8 mouse cellular contexts compared by ENCODE assay signal in the genomic region with DNA sequence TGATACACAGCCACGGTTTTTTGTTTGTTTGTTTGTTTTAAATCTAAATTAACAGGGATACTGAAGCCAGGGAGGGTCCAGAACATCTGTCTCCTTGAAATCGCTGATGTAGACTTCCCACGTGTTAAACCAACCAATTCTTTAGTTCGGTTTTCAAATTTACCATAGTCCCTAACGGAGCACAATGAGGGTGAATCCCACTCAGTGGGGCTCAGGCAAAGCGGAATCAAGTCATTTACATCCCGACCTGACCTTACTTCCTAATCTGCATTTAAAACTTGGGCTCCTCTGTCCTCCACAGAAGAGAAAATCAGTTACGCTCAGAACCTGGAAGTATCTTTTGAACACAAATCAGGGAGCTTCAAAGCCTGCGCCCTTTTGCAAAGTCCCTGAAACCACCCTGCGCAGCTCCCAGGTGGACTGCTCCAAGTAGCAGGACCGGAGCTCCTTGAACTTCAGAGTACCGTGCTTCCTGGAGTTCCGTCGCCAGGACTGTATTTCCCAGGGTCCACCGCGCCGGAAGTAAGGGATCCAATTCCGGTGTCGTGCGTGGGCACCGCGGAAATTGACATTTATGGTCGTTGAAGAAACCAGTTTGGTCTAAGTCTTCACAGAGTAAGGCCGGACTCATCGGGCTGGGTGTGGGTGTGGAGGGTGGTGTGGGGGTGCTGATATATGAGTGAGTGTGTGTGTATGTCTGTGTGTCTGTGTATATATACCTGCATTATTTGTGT. TPM values are rescaled to one million over a fixed set of nuclear protein-coding genes. Genes with fewer than 3 reads are reported as not detected.
DNase-seq lines count a peak whose midpoint lies in the region; ATAC-seq and TF ChIP-seq lines count a peak whose summit lies in the region.

No protein-coding gene starts in this region.

- peak; percentile 40 for DNase-seq in c-Kit-negative CD71-positive TER-119-positive erythroid progenitor cells, embryonic 14.5 days (ENCODE audit: low read depth, low spot score)
- peak; percentile 68 for DNase-seq in fibroblast of lung, adult 2 months (ENCODE audit: low read depth)
- peak; percentile 90 to 92 for DNase-seq in kidney, postnatal 25 days
- DNase-seq in liver, embryonic 14.5 days (ENCODE audit: low read depth in 3 of 3, low spot score in 3 of 3), result peak; percentile 55 to 68 (median 59)
- peak; percentile 82 for DNase-seq in neural tube, embryonic 11.5 days (ENCODE audit: low spot score)
- peak; percentile 88 for DNase-seq in stomach, postnatal 0 days (ENCODE audit: low spot score)

- peak overlapping the region; percentile 58 for H3K27ac ChIP-seq in heart, embryonic 15.5 days
- no peak overlapping the region for H3K27ac ChIP-seq in liver, embryonic 14.5 days
- no peak overlapping the region for H3K27ac ChIP-seq in neural tube, embryonic 11.5 days (ENCODE audit: low read depth, low read length)
- peak overlapping the region; percentile 58; the same call in 1 of the 2 replicates for H3K27ac ChIP-seq in stomach, postnatal 0 days (replicated peaks)

- no peak for TF ChIP-seq CTCF in liver, embryonic 14.5 days (IDR thresholded peaks at IDR 0.05; ENCODE audit: low read depth)
- no peak for TF ChIP-seq CTCF in stomach, postnatal 0 days (IDR thresholded peaks at IDR 0.05; ENCODE audit: low read depth)

- H3K4me2 ChIP-seq in heart, embryonic 15.5 days, result peak overlapping the region; percentile 65
- peak overlapping the region; percentile 70 for H3K4me2 ChIP-seq in liver, embryonic 14.5 days (ENCODE audit: low read depth)
- peak overlapping the region; percentile 88 for H3K4me2 ChIP-seq in neural tube, embryonic 11.5 days (ENCODE audit: low read depth)
- H3K4me2 ChIP-seq in stomach, postnatal 0 days (replicated peaks; ENCODE audit: low read depth), result peak overlapping the region; percentile 83

- WGBS in heart, embryonic 15.5 days, result under 1% methylated on average over 25 of the region's 25 CpGs
- WGBS in liver, embryonic 14.5 days (ENCODE audit: insufficient replicate concordance), result under 1% methylated on average over 25 of the region's 25 CpGs
- under 1% methylated on average over 25 of the region's 25 CpGs for WGBS in neural tube, embryonic 11.5 days
- under 1% methylated on average over 25 of the region's 25 CpGs for WGBS in stomach, postnatal 0 days

- peak overlapping the region; percentile 63 for H3K4me3 ChIP-seq in heart, embryonic 15.5 days
- H3K4me3 ChIP-seq in liver, embryonic 14.5 days (ENCODE audit: insufficient read depth in 1 of 2, low read depth in 2 of 2, low read length in 2 of 2), result peak overlapping the region; percentile 76 to 97
- H3K4me3 ChIP-seq in neural tube, embryonic 11.5 days (ENCODE audit: low read depth, low read length), result peak overlapping the region; percentile 70
- H3K4me3 ChIP-seq in stomach, postnatal 0 days (ENCODE audit: low read depth, low read length), result peak overlapping the region; percentile 69

- H3K27me3 ChIP-seq in heart, embryonic 15.5 days, result no peaks in the 10 kb centered on the region
- H3K27me3 ChIP-seq in liver, embryonic 14.5 days (ENCODE audit: control insufficient read depth, insufficient read depth, low read length), result no peaks in the 10 kb centered on the region
- no peaks in the 10 kb centered on the region for H3K27me3 ChIP-seq in neural tube, embryonic 11.5 days (ENCODE audit: control insufficient read depth, insufficient read depth, low read length)
- H3K27me3 ChIP-seq in stomach, postnatal 0 days (ENCODE audit: control insufficient read depth, insufficient read depth, low read length), result no peaks in the 10 kb centered on the region

- H3K9ac ChIP-seq in heart, embryonic 15.5 days, result peak overlapping the region; percentile 67
- H3K9ac ChIP-seq in liver, embryonic 14.5 days (replicated peaks), result peak overlapping the region; percentile 88
- H3K9ac ChIP-seq in neural tube, embryonic 11.5 days (ENCODE audit: low read length), result peak overlapping the region; percentile 68
- peak overlapping the region; percentile 75 for H3K9ac ChIP-seq in stomach, postnatal 0 days (ENCODE audit: low read length)

- peaks cover 8% of the 10 kb centered on the region for H3K36me3 ChIP-seq in heart, embryonic 15.5 days
- peaks cover 9% of the 10 kb centered on the region for H3K36me3 ChIP-seq in liver, embryonic 14.5 days (replicated peaks; ENCODE audit: control insufficient read depth, insufficient read depth, low read depth)
- H3K36me3 ChIP-seq in neural tube, embryonic 11.5 days (ENCODE audit: control insufficient read depth, insufficient read depth, low read length), result no peaks in the 10 kb centered on the region
- H3K36me3 ChIP-seq in stomach, postnatal 0 days (ENCODE audit: control insufficient read depth, insufficient read depth, low read length), result 0 out of 2 replicates have a peak, but pooled peaks cover 3% of the 10 kb centered on the region

- TF ChIP-seq EP300 in liver, embryonic 14.5 days (IDR thresholded peaks at IDR 0.05; ENCODE audit: low read depth), result no peak
- peak; percentile 61 for TF ChIP-seq EP300 in stomach, postnatal 0 days (optimal IDR thresholded peaks at IDR 0.05)

- peaks cover 9% of the 10 kb centered on the region for H3K4me1 ChIP-seq in heart, embryonic 15.5 days (replicated peaks)
- peaks cover 0 to 3% of the 10 kb centered on the region in 2 experiments; a peak in 2 of 4 replicates for H3K4me1 ChIP-seq in liver, embryonic 14.5 days (replicated peaks; ENCODE audit: control insufficient read depth in 2 of 2, insufficient read depth in 2 of 2, low read length in 1 of 2)
- H3K4me1 ChIP-seq in neural tube, embryonic 11.5 days (ENCODE audit: control insufficient read depth, insufficient read depth, low read length), result no peaks in the 10 kb centered on the region
- H3K4me1 ChIP-seq in stomach, postnatal 0 days (replicated peaks; ENCODE audit: control insufficient read depth, insufficient read depth), result no peaks in the 10 kb centered on the region

- H3K9me3 ChIP-seq in heart, embryonic 15.5 days (replicated peaks), result no peaks in the 10 kb centered on the region
- H3K9me3 ChIP-seq in liver, embryonic 14.5 days (ENCODE audit: control insufficient read depth, low read length), result no peaks in the 10 kb centered on the region
- no peaks in the 10 kb centered on the region for H3K9me3 ChIP-seq in neural tube, embryonic 11.5 days (ENCODE audit: control insufficient read depth, low read length)
- no peaks in the 10 kb centered on the region for H3K9me3 ChIP-seq in stomach, postnatal 0 days (ENCODE audit: control insufficient read depth, low read length)

- ATAC-seq in CD4-positive, CD25-positive, alpha-beta regulatory T cell, adult 4 months, result peak; percentile 97
- peak; percentile 83 for ATAC-seq in heart, embryonic 15.5 days (replicated peaks; ENCODE audit: insufficient number of reproducible peaks, insufficient read depth, low FRiP score, low read depth)
- peak; percentile 83 for ATAC-seq in liver, embryonic 14.5 days (ENCODE audit: insufficient read depth)
- ATAC-seq in neural tube, embryonic 11.5 days (ENCODE audit: insufficient read depth, low FRiP score, low TSS enrichment), result peak; percentile 86
- ATAC-seq in stomach, postnatal 0 days (ENCODE audit: low FRiP score, low TSS enrichment), result peak; percentile 97

RNA-seq across cellular contexts. Expression of a gene that starts 2.5 kb away (rescaled TPM):
- polyA plus RNA-seq in CD4-positive, CD25-positive, alpha-beta regulatory T cell, adult 4 months (2017; shearing (Covaris generic)), result 10 to 100 TPM in 1 of 2 experiments, 1 to 10 TPM in 1; 6.1 to 11.8 TPM
- polyA plus RNA-seq in heart, embryonic 15.5 days (2015; fragmentation: Nextera tagmentation; extraction: Ambion mirVana), result 0.99 and 1.1 TPM in 2 replicates
- polyA plus RNA-seq in liver, embryonic 14.5 days (2012; rRNA removed), result 0.50 and 0.90 TPM in 2 replicates
- polyA plus RNA-seq in liver, embryonic 14.5 days (2014; fragmentation: Nextera tagmentation; extraction: Ambion mirVana), result 0.55 and 0.71 TPM in 2 replicates
- polyA plus RNA-seq in neural tube, embryonic 11.5 days (2014; fragmentation: Nextera tagmentation; extraction: Ambion mirVana), result 2.1 and 2.3 TPM in 2 replicates
- 1.3 and 1.6 TPM in 2 replicates for polyA plus RNA-seq in stomach, postnatal 0 days (2015; fragmentation: Nextera tagmentation; extraction: Ambion mirVana)

RNA-seq across cellular contexts. Expression of a gene that starts 33.9 kb away (rescaled TPM):
- 1 to 10 TPM; 6.6 to 7.3 TPM for polyA plus RNA-seq in CD4-positive, CD25-positive, alpha-beta regulatory T cell, adult 4 months (2017; shearing (Covaris generic))
- 4.6 and 5.4 TPM in 2 replicates for polyA plus RNA-seq in heart, embryonic 15.5 days (2015; fragmentation: Nextera tagmentation; extraction: Ambion mirVana)
- 0.42 and 0.68 TPM in 2 replicates for polyA plus RNA-seq in liver, embryonic 14.5 days (2012; rRNA removed)
- 1.5 and 1.9 TPM in 2 replicates for polyA plus RNA-seq in liver, embryonic 14.5 days (2014; fragmentation: Nextera tagmentation; extraction: Ambion mirVana)
- polyA plus RNA-seq in neural tube, embryonic 11.5 days (2014; fragmentation: Nextera tagmentation; extraction: Ambion mirVana), result 11.2 and 12.6 TPM in 2 replicates
- 2.8 and 3.0 TPM in 2 replicates for polyA plus RNA-seq in stomach, postnatal 0 days (2015; fragmentation: Nextera tagmentation; extraction: Ambion mirVana)

RNA-seq across cellular contexts. Expression of a gene that starts 52.9 kb away (rescaled TPM):
- polyA plus RNA-seq in CD4-positive, CD25-positive, alpha-beta regulatory T cell, adult 4 months (2017; shearing (Covaris generic)), result 1 to 10 TPM; 7.5 to 9.0 TPM
- 3.4 and 3.8 TPM in 2 replicates for polyA plus RNA-seq in heart, embryonic 15.5 days (2015; fragmentation: Nextera tagmentation; extraction: Ambion mirVana)
- polyA plus RNA-seq in liver, embryonic 14.5 days (2012; rRNA removed), result 0.35 and 0.59 TPM in 2 replicates
- 0.66 and 0.84 TPM in 2 replicates for polyA plus RNA-seq in liver, embryonic 14.5 days (2014; fragmentation: Nextera tagmentation; extraction: Ambion mirVana)
- 2.1 and 2.4 TPM in 2 replicates for polyA plus RNA-seq in neural tube, embryonic 11.5 days (2014; fragmentation: Nextera tagmentation; extraction: Ambion mirVana)
- 1.4 and 1.6 TPM in 2 replicates for polyA plus RNA-seq in stomach, postnatal 0 days (2015; fragmentation: Nextera tagmentation; extraction: Ambion mirVana)

Comparison
In these comparisons a context has a peak if more than half of its experiments do, and no peak if none do; other contexts are left out.
1. DNase-seq: peak in every context shown above with its lines; median percentile 91 in kidney, postnatal 25 days; 88 in stomach, postnatal 0 days; 82 in neural tube, embryonic 11.5 days; 68 in fibroblast of lung, adult 2 months; 59 in liver, embryonic 14.5 days; 40 in c-Kit-negative CD71-positive TER-119-positive erythroid progenitor cells, embryonic 14.5 days.
2. H3K27ac ChIP-seq: peak in heart, embryonic 15.5 days (single experiment) and stomach, postnatal 0 days (single experiment); none in liver, embryonic 14.5 days (single experiment) and neural tube, embryonic 11.5 days (single experiment).
3. Peak in every context shown above with its lines, with median percentiles within 50 percentile points of each other: ATAC-seq, H3K4me2 ChIP-seq, H3K4me3 ChIP-seq and H3K9ac ChIP-seq.